Mouse (Mus musculus) C2C12 (cell line): ENCODE measurements around the gene Ddx4.

Source experiments
- CEBPB ChIP-seq: IDR thresholded peaks from one replicate; pipeline ENCODE4 v1.6.1; 2011; ENCODE audit warnings: low read depth, mild to moderate bottlenecking, control low read depth, moderate library complexity
- CTCF ChIP-seq: IDR thresholded peaks from one replicate; pipeline ENCODE4 v1.5.1; 2011; ENCODE audit not compliant: control insufficient read depth, insufficient read depth, insufficient read length
- MYOG ChIP-seq: IDR thresholded peaks from one replicate; pipeline ENCODE4 v1.6.1; 2011; ENCODE audit not compliant: control insufficient read depth, insufficient read length; ENCODE audit errors: extremely low read depth

GRCm38 (mm10) chr13:112667215-112667614 lies 14.9 kb upstream of the Ddx4 start:
- TF ChIP-seq CTCF (no peak), CEBPB (no peak), MYOG (no peak)
